Mouse (Mus musculus): ENCODE data around the gene Zfp282. TPM values are rescaled to one million over a fixed set of nuclear protein-coding genes. Genes with fewer than 3 reads are reported as not detected.

The Zfp282 gene
- polyA plus RNA-seq, 1 experiment, result 13.8 TPM

DNA sequence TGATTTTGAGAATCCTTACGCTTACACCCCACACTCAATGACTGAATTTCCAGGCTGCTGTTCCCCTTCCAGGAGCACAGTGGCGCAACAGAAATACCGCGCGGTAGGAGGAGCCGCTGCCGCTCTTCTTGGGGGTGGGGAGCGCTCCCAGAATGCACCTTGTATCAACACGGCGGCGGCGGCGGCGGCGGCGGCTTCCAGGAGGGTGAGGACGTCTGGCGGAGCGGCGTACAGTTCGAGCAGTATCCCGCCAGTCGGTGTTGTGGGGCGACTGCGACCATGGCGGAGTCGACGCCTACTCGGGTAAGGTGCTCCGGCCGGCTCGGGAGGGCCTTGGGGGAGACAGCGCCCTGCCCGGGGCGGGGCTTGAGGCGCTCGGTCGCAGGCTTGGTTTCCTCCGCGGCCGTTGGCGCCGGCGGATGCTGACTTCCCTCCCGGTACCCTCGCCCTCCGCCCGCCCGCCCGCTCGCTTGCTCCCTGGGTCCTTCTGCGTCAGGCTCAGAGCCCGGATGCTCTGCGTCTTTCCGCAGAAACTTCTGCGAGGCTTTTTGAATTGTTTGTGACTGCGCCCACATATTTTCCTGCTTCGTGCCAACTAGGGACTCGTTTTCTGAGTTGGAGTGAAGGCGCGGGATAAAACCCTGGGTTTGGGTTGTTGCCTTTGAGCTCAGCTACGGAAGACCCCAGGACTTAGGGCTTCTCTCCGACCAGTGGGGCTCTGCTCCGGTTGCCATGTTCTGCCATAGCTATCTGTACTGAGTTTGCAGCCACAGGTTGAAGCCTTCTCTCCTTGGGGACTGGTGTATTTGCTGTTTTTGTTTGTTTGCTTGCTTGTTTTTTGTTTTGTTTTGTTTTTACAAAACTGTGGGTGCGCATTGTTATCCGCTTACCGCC lies 43.7 kb downstream of the Zfp282 start, which contains the start of gene Zfp212:
Gene Zfp212 (plus strand): TSS at position 30 of the 894 bp plus-strand sequence.
- Histone ChIP-seq H3K36me3 (ENCODE audit: control insufficient read depth, insufficient read depth, low read length) (no peaks in the 10 kb centered on the region), H3K27me3 (ENCODE audit: control insufficient read depth, insufficient read depth, low read length) (no peaks in the 10 kb centered on the region), H3K4me3 (ENCODE audit: control insufficient read depth, insufficient read depth, low read length) (peak within 1 kb of the TSS; percentile 79), H3K4me1 (replicated peaks; ENCODE audit: control insufficient read depth, insufficient read depth, low read length) (peaks cover 4% of the 10 kb centered on the region; the same call in 1 of the 2 replicates), H3K27ac (ENCODE audit: control insufficient read depth, insufficient read depth, low read length) (peak within 1 kb of the TSS; percentile 92)
- under 1% methylated on average over 67 of the region's 67 CpGs for WGBS
- DNase-seq, result peak; percentile 87
- peak; percentile 34; the same call in 1 of the 2 replicates for TF ChIP-seq CTCF (IDR thresholded peaks at IDR 0.05; ENCODE audit: borderline replicate concordance, control insufficient read depth, extremely low read depth, insufficient read depth, low read length, poor library complexity)
- TF ChIP-seq POLR2A (IDR thresholded peaks at IDR 0.05; ENCODE audit: control insufficient read depth, extremely low read depth, insufficient read depth, low read length, poor library complexity), result peak; percentile 80

GRCm38 (mm10) chr6:47942461-47942860 lies 65.5 kb downstream of the Zfp282 start:
- DNase-seq, result no peak
- H3K27ac ChIP-seq (ENCODE audit: control insufficient read depth, insufficient read depth, low read length), result no peak overlapping the region

GRCm38 (mm10) chr6:47943021-47943691 lies 66.2 kb downstream of the Zfp282 start:
- no peak overlapping the region for H3K27ac ChIP-seq (ENCODE audit: control insufficient read depth, insufficient read depth, low read length)
- peak; percentile 70 for DNase-seq
- WGBS, result 25% methylated on average over 64 of the region's 64 CpGs

More at GRCm38 (mm10) chr6:47942461-47942860, 65.5 kb downstream of the Zfp282 start:
- Histone ChIP-seq H3K36me3 (ENCODE audit: control insufficient read depth, insufficient read depth, low read length) (no peaks in the 10 kb centered on the region), H3K27me3 (ENCODE audit: control insufficient read depth, insufficient read depth, low read length) (no peaks in the 10 kb centered on the region), H3K4me1 (replicated peaks; ENCODE audit: control insufficient read depth, insufficient read depth, low read length) (peaks cover 7% of the 10 kb centered on the region), H3K4me3 (ENCODE audit: control insufficient read depth, insufficient read depth, low read length) (peak overlapping the region; percentile 67)
- TF ChIP-seq POLR2A (IDR thresholded peaks at IDR 0.05; ENCODE audit: control insufficient read depth, extremely low read depth, insufficient read depth, low read length, poor library complexity), result no peak
- no peak for TF ChIP-seq CTCF (IDR thresholded peaks at IDR 0.05; ENCODE audit: borderline replicate concordance, control insufficient read depth, extremely low read depth, insufficient read depth, low read length, poor library complexity)
- WGBS, result 59% methylated on average over 12 of the region's 12 CpGs

DNA sequence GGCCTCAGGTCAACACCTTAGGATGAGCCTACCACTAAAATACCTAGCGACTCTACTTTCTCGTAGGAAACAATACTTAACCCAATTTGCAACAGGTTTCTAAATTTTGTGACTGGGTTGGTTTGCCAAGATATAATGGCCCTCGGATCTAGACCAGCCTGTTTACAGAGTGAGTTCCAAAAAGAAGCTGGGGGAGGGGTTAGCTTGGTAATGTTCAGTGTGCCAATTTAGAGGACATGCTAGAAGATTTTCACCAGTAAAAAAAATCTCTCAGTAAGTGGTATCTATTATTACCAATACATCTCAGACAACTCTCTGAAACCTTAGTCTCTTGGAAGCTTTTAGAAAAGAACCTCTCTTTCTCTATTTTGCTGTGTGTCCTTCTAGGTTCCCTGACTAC lies 66.7 kb downstream of the Zfp282 start:
- Histone ChIP-seq H3K27me3 (ENCODE audit: control insufficient read depth, insufficient read depth, low read length) (no peaks in the 10 kb centered on the region), H3K27ac (ENCODE audit: control insufficient read depth, insufficient read depth, low read length) (no peak overlapping the region), H3K4me1 (replicated peaks; ENCODE audit: control insufficient read depth, insufficient read depth, low read length) (peaks cover 7% of the 10 kb centered on the region), H3K4me3 (ENCODE audit: control insufficient read depth, insufficient read depth, low read length) (peak overlapping the region; percentile 67), H3K36me3 (ENCODE audit: control insufficient read depth, insufficient read depth, low read length) (no peaks in the 10 kb centered on the region)
- TF ChIP-seq POLR2A (IDR thresholded peaks at IDR 0.05; ENCODE audit: control insufficient read depth, extremely low read depth, insufficient read depth, low read length, poor library complexity) (no peak), CTCF (IDR thresholded peaks at IDR 0.05; ENCODE audit: borderline replicate concordance, control insufficient read depth, extremely low read depth, insufficient read depth, low read length, poor library complexity) (no peak)
- 55% methylated on average over 3 of the region's 3 CpGs for WGBS
- DNase-seq, result no peak

More at GRCm38 (mm10) chr6:47943021-47943691, 66.2 kb downstream of the Zfp282 start:
- Histone ChIP-seq H3K36me3 (ENCODE audit: control insufficient read depth, insufficient read depth, low read length) (no peaks in the 10 kb centered on the region), H3K4me3 (ENCODE audit: control insufficient read depth, insufficient read depth, low read length) (peak overlapping the region; percentile 67), H3K4me1 (replicated peaks; ENCODE audit: control insufficient read depth, insufficient read depth, low read length) (peaks cover 7% of the 10 kb centered on the region), H3K27me3 (ENCODE audit: control insufficient read depth, insufficient read depth, low read length) (no peaks in the 10 kb centered on the region)
- peak; percentile 73; the same call in 1 of the 2 replicates for TF ChIP-seq CTCF (IDR thresholded peaks at IDR 0.05; ENCODE audit: borderline replicate concordance, control insufficient read depth, extremely low read depth, insufficient read depth, low read length, poor library complexity)
- no peak for TF ChIP-seq POLR2A (IDR thresholded peaks at IDR 0.05; ENCODE audit: control insufficient read depth, extremely low read depth, insufficient read depth, low read length, poor library complexity)

- H3K27ac ChIP-seq (ENCODE audit: control insufficient read depth, insufficient read depth, low read length), result no peak overlapping the region
- TF ChIP-seq POLR2A (IDR thresholded peaks at IDR 0.05; ENCODE audit: control insufficient read depth, extremely low read depth, insufficient read depth, low read length, poor library complexity) (no peak), CTCF (IDR thresholded peaks at IDR 0.05; ENCODE audit: borderline replicate concordance, control insufficient read depth, extremely low read depth, insufficient read depth, low read length, poor library complexity) (no peak)
- H3K4me3 ChIP-seq (ENCODE audit: control insufficient read depth, insufficient read depth, low read length), result no peak overlapping the region
- DNase-seq, result no peak
- peaks cover 5% of the 10 kb centered on the region for H3K4me1 ChIP-seq (replicated peaks; ENCODE audit: control insufficient read depth, insufficient read depth, low read length)
- H3K36me3 ChIP-seq (ENCODE audit: control insufficient read depth, insufficient read depth, low read length), result no peaks in the 10 kb centered on the region
- WGBS, result 95% methylated on average over 4 of the region's 4 CpGs
- no peaks in the 10 kb centered on the region for H3K27me3 ChIP-seq (ENCODE audit: control insufficient read depth, insufficient read depth, low read length)
Observed at GRCm38 (mm10) chr6:47947388-47947787, 70.4 kb downstream of the Zfp282 start.

DNA sequence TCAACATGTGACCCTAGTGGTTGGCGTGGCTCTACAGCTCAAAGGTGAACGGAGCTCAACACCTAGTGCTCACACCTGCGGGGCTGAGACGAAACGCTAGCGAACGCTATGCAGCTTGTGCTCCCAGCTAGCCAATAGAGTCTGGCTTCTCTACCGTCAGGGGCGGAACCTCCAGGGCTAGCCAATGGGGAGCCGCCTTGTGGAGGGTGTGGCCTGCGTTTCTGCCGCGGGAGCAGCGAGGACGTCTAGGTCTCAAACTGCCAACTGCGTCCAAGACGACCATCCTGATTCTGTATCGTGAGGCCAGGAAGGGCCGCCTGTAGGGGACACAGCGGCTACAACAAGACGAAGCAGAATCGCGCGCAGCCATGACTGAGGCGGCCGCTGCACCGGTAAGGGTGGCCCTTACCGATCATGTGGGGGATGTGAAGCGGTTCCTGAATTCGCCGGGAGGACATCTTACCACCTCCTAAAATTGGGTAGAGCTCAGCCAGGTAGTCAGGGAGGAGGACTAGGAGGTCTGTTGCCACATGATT lies 76.3 kb downstream of the Zfp282 start, which contains the start of gene Zfp956:
Gene Zfp956 (plus strand): TSS at position 200 of the 536 bp plus-strand sequence.
- H3K36me3 ChIP-seq (ENCODE audit: control insufficient read depth, insufficient read depth, low read length), result peaks cover 8% of the 10 kb centered on the region; the same call in 1 of the 2 replicates
- H3K4me3 ChIP-seq (ENCODE audit: control insufficient read depth, insufficient read depth, low read length), result peak within 1 kb of the TSS; percentile 97
- WGBS, result under 1% methylated on average over 31 of the region's 31 CpGs
- no peak within 1 kb of the TSS for H3K27ac ChIP-seq (ENCODE audit: control insufficient read depth, insufficient read depth, low read length)
- H3K27me3 ChIP-seq (ENCODE audit: control insufficient read depth, insufficient read depth, low read length), result no peaks in the 10 kb centered on the region
- peak; percentile 98 for DNase-seq
- H3K4me1 ChIP-seq (replicated peaks; ENCODE audit: control insufficient read depth, insufficient read depth, low read length), result no peaks in the 10 kb centered on the region
- TF ChIP-seq POLR2A (IDR thresholded peaks at IDR 0.05; ENCODE audit: control insufficient read depth, extremely low read depth, insufficient read depth, low read length, poor library complexity), result no peak
- 0 out of 2 replicates have a peak, but pooled peaks have one; percentile 42 for TF ChIP-seq CTCF (IDR thresholded peaks at IDR 0.05; ENCODE audit: borderline replicate concordance, control insufficient read depth, extremely low read depth, insufficient read depth, low read length, poor library complexity)
